Mouse (Mus musculus) lung, postnatal 36 days (tissue): ENCODE measurements around the gene Sult2a4.
"Not testable (repeated sequence)": the region's sequence is repeated elsewhere in the genome, so short reads cannot be mapped to it uniquely, and the experiment has no call there.

Experiments used
- DNase-seq: peaks from one replicate; pipeline ENCODE4 v3.0.0; 2022; ENCODE audit warnings: mixed read lengths

Sult2a4 gene

DNA sequence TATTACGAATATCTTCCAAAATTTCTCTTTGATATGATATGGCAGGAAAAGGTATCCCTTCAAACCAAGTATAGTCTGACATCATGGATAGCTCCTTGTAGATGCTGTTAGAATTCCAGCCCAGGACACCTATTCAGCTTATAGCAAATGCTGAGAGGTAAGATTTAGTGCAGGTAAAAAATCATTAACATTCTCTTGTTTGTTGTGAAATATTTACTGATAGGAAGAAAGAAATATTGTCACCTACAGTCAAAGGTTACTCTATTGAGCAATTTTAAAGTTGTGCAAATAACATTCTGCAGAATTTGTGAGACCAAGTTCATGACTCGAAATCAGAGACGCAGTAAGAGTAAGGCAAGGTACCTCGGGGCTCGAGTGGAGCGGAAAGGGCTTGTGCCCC lies at the start of gene Sult2a4:
TSS of gene Sult2a4 (minus strand) at position 101 of the 400 bp plus-strand sequence.
- not testable (repeated sequence) for DNase-seq

DNA sequence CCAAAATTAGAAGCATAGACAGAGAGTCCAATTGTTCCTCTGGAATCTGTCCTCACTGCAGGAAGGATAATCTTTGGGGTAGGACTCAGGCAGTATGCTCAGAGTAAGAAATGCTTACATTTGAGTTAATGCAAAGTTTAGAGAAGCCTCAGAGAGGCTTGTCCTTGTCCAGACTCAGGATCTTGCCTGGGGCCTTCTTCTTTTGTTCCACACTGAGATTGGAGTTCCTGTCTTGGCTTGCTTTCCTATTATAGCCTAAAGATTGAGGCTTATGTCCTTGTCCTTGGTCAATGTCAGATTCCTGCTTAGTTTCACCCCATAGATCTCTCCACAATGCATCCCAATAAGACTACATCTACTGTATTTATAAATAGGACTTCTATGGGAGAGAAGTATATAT lies 41.4 kb upstream of the Sult2a4 start:
- not testable (repeated sequence) for DNase-seq

DNA sequence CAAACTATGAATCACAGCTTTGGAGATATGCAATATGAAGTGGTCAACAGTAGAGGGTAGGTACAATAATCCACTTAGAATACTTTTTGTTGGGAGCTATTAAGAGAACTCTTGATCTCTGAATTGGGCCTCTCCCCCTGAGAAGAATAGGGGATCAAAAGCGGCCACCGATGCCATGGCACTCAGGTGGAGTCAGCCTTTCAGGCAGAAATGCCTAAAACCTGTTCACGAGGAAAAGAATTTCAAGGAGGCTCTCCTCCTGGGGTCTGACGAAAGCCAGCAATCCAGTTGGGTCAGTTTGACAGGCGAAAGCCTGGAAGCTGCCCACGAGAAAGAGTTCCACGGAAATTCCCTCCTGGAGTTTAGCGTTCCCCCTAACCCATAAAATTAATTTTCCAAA lies 23.7 kb upstream of the Sult2a4 start:
- DNase-seq, result no peak

DNA sequence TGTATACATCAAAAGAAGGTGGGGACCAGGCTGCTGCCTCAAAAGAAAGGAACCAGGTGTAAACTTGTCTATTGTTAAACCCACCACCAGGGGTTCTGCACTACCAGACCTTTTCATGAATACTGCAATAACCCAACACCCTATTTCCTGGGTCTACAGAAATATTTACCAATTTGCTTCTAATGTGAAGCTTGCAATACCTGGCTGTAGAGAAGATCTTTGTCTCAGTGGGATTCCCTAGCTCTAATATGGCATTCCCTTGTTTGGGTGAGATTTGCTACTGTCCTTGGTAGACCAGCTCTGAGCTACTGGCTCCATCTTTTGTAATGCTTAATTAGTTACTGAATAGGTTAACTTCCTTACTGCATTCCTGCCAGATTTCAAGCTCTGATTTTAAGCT lies 21.3 kb upstream of the Sult2a4 start:
- not testable (repeated sequence) for DNase-seq
